Mouse (Mus musculus) spleen, adult 12 weeks (tissue): Measurements from ENCODE around the gene Stat4.

Experiments used
- DNase-seq: peaks from one replicate; pipeline ENCODE4 v3.0.0; 2022; ENCODE audit warnings: low spot score

Stat4 gene

DNA sequence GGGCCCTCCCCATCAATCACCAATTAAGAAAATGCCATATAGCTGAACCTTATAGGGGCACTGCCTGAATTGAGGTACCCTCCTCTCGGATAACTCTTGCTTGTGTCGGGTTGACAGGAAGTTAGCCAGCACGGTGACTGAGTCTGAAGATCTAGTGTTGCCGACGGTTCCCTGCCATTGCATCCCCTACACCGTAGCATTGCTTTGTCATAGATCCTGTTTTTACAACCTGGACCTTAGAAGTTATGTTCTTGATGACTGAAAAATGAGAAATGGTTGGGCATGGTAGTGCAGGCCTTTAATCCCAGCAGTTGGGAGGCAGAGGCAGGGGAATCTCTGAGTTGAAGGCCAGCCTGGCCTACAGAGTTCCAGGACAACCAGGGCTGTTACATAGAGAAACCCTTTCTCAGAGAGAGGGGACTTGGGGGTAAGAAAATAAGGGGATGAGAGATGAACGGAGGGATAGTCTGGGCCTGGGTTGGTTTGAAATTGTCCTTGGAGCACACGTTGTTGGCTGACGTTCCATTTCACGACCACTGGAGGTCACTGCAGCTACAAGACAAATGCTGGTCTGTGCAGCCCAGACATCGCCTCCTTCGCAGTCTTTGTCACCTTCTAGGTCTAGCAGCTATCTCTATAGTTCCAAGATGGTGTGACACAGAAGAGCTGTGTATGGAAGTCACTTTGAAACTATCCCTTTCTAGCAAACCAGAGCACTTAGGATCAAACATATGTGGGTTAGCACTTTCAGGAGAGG lies 159.4 kb downstream of the Stat4 start:
- no peak for DNase-seq

DNA sequence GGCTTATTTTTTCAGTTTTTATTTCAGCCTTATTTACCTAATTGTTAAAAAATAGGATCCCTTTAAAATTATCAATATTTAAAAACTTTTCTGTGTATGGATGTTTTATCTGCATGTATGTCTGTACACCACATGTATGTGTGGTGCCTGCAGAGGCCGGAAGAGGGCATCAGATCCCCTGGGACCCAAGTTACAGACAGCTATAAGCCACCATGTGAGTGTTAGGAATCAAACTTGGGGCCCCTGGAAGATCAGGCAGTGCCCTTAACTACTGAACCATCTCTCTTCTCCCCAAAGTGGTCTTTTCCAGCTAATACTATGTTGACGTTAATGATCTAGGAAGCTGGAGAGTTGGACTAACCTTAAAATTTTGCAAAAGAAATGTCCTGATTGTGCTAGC lies 160.5 kb downstream of the Stat4 start:
- DNase-seq: no peak

DNA sequence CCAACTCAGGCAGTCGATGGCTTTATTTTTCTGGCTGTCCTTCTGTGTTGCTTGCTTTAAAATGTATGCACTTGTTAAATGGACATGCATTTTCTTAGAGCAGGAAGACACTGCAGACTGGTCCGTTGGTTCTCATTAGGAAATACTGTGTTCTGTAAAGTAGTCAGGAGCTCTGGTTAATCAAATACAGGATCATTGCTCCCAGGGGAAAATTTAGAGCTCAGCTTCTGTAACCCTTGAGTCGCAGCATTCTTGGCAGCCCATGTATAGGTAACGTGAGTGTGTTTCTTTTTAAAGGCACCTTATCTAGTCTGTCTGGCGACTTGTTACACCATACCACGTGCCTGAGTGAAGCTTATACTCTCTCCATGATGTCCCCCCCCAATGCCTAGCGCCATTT lies 161.2 kb downstream of the Stat4 start:
- DNase-seq: no peak

DNA sequence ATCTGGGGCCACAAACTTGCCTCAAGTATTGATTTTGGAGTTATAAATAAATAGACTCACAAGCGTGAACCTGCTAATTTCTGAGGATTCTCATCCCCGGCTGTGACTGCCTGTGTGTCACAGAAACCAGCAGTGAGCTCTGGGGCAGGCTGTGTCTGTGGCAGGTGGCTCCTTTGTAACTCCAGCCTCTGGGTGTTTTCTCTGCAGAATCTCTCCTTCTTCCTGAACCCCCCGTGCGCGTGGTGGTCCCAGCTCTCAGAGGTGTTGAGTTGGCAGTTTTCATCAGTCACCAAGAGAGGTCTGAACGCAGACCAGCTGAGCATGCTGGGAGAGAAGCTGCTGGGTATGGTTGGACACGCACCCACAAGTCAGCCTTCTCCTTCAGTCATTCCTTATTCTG lies 161.7 kb downstream of the Stat4 start:
- no peak for DNase-seq

DNA sequence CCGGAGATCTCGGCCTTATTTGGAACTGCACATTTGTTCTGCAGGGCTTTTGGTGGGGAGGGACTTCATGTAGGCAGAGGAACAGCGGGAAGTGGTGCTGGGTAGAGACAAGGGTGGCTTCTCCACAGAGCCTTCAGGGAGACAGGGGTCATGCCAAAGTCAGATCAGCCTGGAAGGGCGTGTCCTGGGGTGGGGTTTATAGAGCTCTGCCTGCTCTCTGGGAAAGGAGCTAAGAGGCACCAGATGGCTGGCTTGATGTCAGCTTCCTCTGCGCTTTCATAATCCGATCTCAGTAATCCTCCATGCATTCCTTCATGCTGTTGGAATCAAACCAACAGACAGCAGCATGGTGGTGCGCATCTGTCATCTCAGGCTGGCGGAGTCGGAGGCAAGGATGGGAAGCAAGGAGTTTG lies 163.0 kb downstream of the Stat4 start:
- DNase-seq: peak; percentile 18

DNA sequence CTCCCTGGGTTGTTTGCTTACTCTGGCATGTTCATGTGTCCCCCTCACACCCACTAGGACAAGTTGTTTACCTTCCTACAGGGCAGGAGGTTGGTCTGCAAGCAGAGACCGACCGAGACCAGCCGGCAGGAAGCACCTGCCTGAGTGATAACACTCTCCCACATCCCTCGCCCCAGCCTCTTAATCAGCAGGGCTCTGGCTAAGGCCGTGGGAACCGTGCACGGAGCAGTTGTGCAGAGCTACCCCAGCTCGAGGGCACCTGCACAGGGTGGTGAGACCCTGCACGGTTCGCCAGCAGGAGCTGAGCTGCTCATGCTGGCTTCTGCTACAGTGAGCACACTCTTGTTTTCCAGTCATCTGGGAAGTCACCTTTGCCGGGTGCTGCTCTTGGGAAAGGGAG lies 163.7 kb downstream of the Stat4 start:
- no peak for DNase-seq

DNA sequence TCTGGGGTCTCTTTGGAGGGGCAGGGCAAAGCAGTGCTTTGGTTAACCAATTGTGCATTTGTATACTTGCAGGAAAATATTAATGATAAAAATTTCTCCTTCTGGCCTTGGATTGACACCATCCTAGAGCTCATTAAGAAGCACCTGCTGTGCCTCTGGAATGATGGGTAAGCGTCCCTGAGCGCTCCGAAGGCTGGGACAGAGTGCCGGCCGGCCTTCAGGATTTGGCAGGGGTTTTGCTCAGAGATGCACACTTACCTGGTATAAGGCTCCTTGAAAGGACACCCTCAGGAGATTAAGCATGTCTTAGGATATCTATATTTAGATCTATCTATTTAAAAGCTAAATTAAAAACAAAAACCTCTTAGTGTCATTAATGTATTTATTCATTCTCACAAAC lies 164.2 kb downstream of the Stat4 start:
- DNase-seq: no peak

DNA sequence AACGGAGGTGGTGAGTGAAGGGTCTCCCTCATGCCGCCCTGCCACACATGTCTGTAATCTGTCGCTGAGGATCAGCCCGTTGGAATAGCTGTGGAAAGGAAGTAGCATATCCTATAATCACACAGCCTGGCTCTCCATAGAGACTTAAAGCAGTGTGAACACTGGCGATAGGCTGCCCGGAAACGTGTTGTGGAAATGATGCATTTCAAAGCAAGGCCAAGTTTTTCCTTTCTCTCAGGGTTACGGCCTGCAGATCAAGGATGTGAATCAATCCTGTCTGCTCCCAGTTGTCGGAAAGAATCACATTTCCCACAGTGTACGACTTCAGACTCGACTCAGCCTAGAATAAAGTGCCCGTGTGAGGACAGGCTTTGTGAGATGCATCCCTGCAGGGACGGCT lies 165.4 kb downstream of the Stat4 start:
- no peak for DNase-seq

DNA sequence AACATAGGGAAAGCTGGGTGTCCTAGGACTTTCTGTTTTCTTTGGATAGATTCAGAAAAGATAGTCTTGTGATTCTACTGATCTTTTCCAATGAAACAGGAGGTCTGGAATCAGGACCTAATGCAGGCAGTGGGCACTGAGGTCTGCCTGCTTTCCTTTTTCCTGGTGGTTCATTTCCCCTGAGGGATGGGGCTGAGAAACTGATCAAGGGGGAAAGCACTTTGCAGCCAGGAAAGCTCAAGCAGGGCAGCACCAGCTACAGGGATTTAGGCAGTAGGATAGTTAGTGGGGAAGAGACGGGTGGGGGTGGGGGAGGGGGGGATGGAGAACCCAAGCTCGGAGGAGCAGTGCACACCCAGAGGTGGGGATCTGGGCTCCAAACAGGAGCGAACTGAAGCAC lies 166.0 kb downstream of the Stat4 start:
- no peak for DNase-seq

DNA sequence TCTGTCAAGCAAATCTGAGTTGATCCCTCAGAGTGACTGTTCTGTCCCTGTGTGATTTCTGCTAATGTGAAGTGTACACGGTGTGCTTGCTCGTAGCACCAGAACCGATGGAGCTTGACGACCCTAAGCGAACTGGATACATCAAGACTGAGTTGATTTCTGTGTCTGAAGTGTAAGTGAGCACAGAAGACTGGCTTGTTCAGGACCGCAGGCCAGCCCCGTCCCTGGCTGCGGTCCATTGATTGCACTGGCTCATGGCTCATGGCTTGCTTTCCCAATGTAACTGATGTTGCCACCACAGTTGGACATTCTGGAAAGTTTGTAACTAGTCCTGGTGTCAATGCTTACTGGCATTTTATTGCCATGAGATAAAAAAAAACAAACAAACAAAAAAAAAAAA lies 167.9 kb downstream of the Stat4 start:
- DNase-seq: no peak

DNA sequence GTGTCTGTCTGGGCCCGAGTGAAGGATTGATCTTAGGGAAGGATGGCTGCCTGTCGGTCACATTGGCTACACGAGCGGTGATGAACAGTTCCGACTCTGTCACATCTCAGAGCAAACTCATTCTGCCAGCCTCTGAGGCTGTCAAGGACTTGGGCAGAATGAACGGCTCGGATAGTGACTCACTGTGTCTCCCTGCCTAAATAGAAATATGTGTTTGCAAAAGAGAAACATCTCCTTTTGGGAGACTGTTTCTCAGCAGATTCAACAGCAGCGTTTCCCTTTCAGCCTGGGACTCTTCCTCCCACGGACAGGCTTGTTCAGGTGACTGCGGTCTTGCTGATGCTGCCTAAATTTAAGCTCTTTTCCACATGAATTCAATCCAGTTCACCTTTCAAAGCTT lies 169.4 kb downstream of the Stat4 start:
- no peak for DNase-seq
